Mouse (Mus musculus) retina, postnatal 1 day (tissue): ENCODE measurements at regions not wholly inside any gene's neighbourhood (a gene's known extent, or its start where the extent isn't known, plus 50 kb on each side); places are given as distances from the start of the nearest gene placed in this dataset.

Source experiments
- DNase-seq: peaks from one replicate; pipeline ENCODE4 v3.0.0-alpha.2; 2012

GRCm38 (mm10) chr4:72688842-72689241 is 163.6 kb downstream of the Aldoart1 start:
- no peak for DNase-seq

- no peak for DNase-seq
These were observed 178.4 kb downstream of the Aldoart1 start for GRCm38 (mm10) chr4:72674006-72674405.

- no peak for DNase-seq
These were observed 180.6 kb downstream of the Aldoart1 start for GRCm38 (mm10) chr4:72671652-72672411.

GRCm38 (mm10) chr4:72669827-72670494 is 182.5 kb downstream of the Aldoart1 start:
- no peak for DNase-seq

GRCm38 (mm10) chr4:72664379-72664778 is 188.1 kb downstream of the Aldoart1 start:
- DNase-seq, result no peak

- no peak for DNase-seq
These were observed 190.0 kb downstream of the Aldoart1 start for GRCm38 (mm10) chr4:72662477-72662876.

GRCm38 (mm10) chr4:72656206-72656605 is 196.2 kb downstream of the Aldoart1 start:
- DNase-seq, result no peak

- DNase-seq, result no peak
These were observed 205.3 kb downstream of the Aldoart1 start for GRCm38 (mm10) chr4:72647130-72647529.

- no peak for DNase-seq
These were observed 223.0 kb downstream of the Aldoart1 start for GRCm38 (mm10) chr4:72629416-72629815.

GRCm38 (mm10) chr4:72627219-72627930 is 225.1 kb downstream of the Aldoart1 start:
- DNase-seq, result no peak

GRCm38 (mm10) chr4:72605107-72605506 is 247.3 kb downstream of the Aldoart1 start:
- no peak for DNase-seq

GRCm38 (mm10) chr4:72595494-72595893 is 256.9 kb downstream of the Aldoart1 start:
- no peak for DNase-seq

GRCm38 (mm10) chr4:72592129-72592528 is 260.3 kb downstream of the Aldoart1 start:
- DNase-seq, result no peak

GRCm38 (mm10) chr4:72574946-72575345 is 277.5 kb downstream of the Aldoart1 start:
- DNase-seq, result no peak

- no peak for DNase-seq
These were observed 280.5 kb downstream of the Aldoart1 start for GRCm38 (mm10) chr4:72571924-72572323.

GRCm38 (mm10) chr4:72565186-72565585 is 287.2 kb downstream of the Aldoart1 start:
- no peak for DNase-seq

GRCm38 (mm10) chr4:72562909-72563676 is 289.3 kb downstream of the Aldoart1 start:
- DNase-seq, result no peak

GRCm38 (mm10) chr4:72554276-72554675 is 298.2 kb downstream of the Aldoart1 start:
- no peak for DNase-seq

- DNase-seq, result no peak
These were observed 317.9 kb downstream of the Aldoart1 start for GRCm38 (mm10) chr4:72534563-72534962.

GRCm38 (mm10) chr4:72524630-72525029 is 323.9 kb upstream of the Tle1 start:
- no peak for DNase-seq

- DNase-seq, result no peak
These were observed 323.4 kb upstream of the Tle1 start for GRCm38 (mm10) chr4:72524100-72524499.

- no peak for DNase-seq
These were observed 310.5 kb upstream of the Tle1 start for GRCm38 (mm10) chr4:72511220-72511619.

- DNase-seq, result no peak
These were observed 281.0 kb upstream of the Tle1 start for GRCm38 (mm10) chr4:72481748-72482147.
